Mouse (Mus musculus) R1 (cell line): ENCODE results near the gene Usp10.

Experiments
- DNase-seq: peaks from one replicate; pipeline ENCODE4 v3.0.0-alpha.2; 2018; ENCODE audit warnings: low read depth, low spot score

Usp10 gene

DNA sequence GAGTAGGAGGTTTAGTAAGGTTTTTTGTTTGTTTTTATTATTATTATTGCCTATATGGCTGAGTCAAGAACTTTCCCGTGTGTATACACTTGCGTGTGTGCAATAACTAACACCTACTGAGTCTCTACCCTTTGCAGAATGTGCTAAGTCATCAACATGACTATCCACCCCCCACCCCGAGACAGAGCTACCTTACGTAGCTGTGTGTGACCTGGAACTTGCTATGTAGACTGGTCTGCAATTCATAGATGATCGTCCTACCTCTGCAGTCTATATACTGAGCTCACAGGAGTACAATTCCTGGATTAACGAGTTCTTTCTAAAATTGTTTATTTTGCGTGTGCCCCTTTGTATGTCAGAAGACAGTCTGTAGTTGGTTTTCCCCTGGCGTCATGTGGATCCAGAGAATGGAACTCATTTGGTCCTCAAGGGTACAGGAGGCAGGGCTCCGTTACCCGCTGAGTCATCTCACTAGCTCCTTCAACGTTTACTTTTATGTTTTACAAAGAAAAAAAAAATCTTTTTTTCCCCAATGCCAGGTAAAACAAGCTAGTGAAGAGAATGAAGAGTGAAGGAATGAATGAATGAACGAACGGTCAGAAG is at the start of gene Usp10:
Usp10 (plus strand) TSS at position 417 of the 603 bp plus-strand sequence.
- DNase-seq = no peak

DNA sequence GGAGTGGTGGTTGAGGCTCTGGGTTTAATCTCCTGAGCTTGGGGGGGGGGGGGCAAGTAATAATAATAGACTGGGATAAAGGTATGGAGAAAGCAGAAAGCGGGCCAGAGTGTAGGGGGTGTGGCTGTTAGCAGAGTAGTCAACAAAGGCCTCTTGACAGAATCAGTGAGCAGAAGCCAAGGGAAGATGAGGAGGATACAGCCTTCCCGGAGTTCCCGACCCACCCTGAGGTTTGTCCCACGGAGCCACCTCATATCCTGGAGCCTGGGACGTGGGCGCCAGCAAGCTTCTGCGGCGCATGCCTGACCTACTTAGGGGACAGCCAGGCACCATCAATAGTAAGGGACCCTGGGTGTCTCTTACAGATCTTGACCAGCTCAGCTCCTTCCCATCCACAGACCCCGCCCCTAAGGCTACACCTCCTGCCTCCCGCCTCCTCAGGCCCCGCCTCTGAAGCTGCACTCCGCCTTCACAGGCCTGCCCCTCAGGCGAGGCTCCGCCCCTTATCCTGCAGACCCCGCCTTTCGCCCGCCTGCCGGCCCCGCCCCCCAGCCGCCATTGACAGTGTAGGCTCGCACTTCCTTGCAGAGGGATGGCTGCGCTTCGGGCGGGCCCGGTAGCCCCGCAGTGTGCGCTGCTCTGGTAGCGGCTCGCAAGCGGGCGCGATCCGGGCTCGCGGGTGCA is 48.3 kb upstream of the Usp10 start, which contains the start of gene Klhl36:
Klhl36 (plus strand) TSS at position 561 of the 684 bp plus-strand sequence.
- DNase-seq = peak; percentile 93

- no peak for DNase-seq
Observed at GRCm38 (mm10) chr8:119862390-119862734, 47.8 kb upstream of the Usp10 start.

GRCm38 (mm10) chr8:119862749-119863148 is 47.4 kb upstream of the Usp10 start:
- DNase-seq = no peak

DNA sequence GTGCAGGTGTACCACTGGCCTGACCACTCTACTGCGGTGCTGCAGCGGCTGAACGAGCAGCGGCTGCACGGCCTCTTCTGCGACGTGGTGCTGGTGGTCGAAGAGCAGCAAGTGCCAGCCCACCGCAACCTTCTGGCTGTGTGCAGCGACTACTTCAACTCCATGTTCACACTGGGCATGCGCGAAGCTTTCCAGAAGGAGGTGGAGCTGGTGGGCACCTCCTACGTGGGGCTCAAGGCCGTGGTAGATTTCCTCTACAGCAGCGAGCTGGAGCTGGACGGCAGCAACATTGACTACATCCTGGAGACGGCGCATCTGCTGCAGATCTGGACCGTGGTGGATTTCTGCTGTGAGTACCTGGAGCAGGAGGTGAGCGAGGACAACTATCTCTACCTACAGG is 40.5 kb upstream of the Usp10 start:
- DNase-seq = peak; percentile 90

DNA sequence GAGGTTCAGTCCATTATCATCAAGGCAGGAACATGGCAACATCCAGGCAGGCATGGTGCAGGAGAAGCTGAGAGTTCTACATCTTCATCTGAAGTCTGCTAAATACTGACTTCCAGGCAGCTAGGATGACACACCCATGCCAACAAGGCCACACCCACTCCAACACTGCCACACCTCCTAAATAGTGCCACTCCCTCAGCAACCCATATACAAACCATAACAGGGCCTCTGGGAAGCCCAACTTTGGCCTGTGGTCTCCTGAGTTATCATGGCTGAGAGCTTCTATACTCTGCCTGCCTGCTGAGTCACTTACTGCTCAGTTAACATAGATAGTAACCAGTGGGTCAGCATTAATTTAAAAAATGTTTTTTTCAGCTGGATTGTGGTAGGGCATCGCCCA is 37.0 kb upstream of the Usp10 start:
- DNase-seq = no peak

GRCm38 (mm10) chr8:119881301-119881700 is 28.9 kb upstream of the Usp10 start:
- DNase-seq = no peak

DNA sequence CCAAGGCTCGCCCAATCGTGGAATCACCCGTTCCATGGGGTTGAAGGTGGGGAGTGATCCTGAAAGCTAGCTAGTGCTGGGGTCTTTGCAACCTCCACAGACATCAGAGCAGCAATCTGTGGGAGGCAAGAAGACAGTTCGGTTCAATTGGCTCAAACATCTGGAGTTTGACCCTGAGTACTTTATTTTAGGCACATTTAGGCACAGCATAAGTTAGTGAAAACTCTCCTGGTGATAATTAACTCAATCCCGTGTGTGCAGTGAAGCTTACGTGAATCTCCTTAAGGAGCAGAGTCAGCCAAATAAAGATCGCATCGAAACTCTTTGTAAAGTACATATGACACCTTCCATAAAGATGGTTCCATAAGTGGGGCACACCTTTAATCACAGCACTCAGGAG is 28.2 kb upstream of the Usp10 start:
- DNase-seq = no peak

- DNase-seq = no peak
Observed at GRCm38 (mm10) chr8:119883281-119883680, 26.9 kb upstream of the Usp10 start.

DNA sequence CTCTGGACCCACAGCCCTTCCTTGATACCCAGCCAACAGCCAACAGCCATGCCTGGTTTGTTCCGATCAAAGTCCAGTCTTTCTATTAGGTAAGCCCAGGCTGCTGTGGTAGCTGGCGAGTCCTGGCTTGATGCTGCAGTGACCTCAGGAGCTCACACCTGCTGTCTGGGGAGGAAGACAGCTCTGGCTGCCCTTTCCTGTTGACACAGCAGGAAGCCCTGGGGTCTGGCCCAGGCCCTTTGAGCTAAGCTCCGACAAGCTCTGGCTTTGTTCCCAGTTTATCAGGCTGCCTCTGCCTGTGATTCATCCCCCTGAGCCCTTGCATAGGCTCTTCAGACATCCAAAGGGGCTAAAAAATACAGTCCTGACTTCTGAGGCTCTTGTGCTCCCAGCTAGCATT is 24.5 kb upstream of the Usp10 start:
- no peak for DNase-seq

DNA sequence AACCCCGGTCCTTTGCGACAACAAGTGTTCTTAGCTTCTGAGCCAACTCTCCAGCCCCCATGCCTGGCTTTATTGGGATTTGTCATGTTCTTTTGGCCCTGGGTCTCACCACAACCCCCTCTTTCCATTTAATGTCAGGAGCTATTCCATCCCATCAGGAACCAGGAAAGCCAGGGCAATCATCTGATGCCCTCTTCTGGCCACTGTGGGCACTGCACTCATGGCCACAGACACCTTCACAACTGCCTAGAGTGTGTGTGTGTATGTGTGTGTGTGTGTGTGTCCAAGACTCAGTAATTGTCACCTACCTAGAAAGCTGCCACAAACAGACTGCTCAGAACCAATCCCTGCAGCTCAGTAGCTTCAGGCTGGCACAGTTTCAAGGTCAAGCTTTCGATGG is 23.0 kb upstream of the Usp10 start:
- peak; percentile 63 for DNase-seq

DNA sequence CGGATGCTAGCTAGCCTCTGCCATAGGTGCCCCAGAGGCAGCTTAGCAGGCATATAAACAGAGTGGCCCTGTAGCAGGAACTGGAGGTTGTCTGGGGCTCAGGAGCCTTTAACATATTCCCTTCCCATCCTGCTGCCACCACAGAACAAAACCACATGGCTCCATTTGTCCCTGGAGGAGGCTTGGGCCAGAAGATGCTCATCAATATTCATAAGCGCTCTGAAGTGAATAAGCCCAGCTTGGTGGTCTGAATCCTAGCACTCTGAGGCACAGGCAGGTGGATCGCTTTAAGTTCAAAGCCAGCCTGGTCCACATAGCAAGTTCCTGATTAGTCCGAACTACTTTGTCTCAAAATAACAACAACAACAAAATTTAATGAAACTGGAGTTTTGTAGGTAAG is 22.1 kb upstream of the Usp10 start:
- no peak for DNase-seq

DNA sequence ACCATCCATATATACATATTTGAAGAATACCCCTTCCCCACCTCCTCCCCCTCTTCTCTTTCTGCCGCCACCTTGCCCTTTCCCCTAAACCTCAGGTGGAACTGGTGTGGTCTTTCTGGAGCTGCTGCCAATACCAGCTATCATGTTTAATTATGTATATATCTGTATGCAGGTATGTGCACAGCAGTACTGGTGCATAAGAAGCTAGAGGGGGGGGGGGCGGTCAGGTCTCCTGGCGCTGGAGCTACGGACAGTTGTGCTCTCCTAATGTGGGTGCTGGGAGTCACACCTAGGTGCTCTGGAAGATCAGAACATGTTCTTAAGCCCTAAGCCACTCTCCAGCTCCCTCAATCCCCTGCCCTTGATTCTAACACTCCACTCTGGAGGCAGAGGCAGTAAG is 13.1 kb upstream of the Usp10 start:
- no peak for DNase-seq

GRCm38 (mm10) chr8:119897933-119898332 is 12.2 kb upstream of the Usp10 start:
- no peak for DNase-seq

- DNase-seq = no peak
Observed at GRCm38 (mm10) chr8:119901349-119901748, 8.8 kb upstream of the Usp10 start.

GRCm38 (mm10) chr8:119901952-119902351 is 8.2 kb upstream of the Usp10 start:
- DNase-seq = peak; percentile 35

DNA sequence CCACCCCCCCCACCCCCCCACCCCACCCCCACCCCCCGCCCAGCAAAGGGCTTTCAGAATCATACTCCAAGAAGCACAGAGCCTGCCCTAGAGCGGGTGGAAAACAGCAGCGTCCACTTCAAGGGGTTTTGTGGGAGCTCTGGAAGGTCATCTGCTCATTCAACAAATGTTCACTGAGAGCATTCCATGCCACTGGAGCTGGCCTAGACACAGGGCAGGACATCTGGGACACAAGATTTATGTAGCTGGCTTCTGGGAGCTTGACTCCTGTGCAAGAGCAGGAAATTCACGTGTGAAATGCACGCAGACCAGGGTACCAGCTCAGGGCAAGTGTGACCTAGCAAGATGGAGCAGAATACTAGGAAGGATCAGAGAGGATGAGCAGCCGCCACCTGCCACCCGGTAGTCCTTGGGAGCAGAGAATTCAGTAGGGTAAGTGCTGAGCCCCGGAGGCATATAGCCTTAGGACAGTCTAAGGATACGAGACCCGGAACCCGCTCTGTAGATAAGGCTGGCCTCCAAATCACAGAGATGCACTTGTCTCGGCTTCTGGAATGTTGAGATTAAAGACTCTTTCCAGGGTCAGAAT is 5.7 kb upstream of the Usp10 start:
- DNase-seq = no peak

- peak; percentile 88 for DNase-seq
Observed at GRCm38 (mm10) chr8:119910547-119911257, 542 bp downstream of the Usp10 start, which contains the start of gene Gm20388. TSS of gene Gm20388 (plus strand) at chr8:119910841.

DNA sequence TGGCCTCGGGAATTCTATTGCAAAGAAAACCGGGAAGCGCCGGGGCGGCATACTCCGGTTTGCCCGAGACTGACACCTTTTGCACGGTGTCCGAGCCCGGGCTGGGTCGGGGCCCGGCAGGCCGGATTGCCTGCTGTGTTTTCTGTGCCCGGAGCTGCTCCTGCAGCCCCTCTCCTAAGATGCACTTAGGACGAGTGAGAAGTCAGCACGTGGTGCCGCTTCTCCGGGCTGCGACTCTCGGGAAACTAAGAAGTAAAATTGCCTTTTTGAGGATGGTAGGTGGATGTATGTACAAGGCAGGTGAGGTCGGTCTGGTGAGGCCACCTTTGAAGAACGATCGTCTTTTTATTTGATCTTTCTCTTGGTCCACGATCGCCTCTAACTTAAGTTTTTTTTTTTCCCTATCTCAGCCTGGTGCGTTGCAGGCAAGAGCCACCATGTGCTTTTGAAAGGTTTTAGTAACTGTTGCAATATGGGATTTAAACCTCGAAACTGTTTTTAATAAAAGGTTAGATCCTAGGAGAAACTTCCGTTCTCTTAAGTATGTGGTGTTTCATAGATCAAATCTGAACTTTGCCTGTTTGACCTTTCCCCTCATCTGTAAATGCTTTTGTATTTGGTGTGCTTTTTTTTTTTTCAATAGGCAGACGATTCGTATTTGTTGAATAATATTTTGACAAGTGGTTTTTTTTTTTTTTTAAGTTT is 1.2 kb downstream of the Usp10 start:
- peak; percentile 37 for DNase-seq

GRCm38 (mm10) chr8:119912643-119913042 is 2.5 kb downstream of the Usp10 start:
- peak; percentile 46 for DNase-seq

DNA sequence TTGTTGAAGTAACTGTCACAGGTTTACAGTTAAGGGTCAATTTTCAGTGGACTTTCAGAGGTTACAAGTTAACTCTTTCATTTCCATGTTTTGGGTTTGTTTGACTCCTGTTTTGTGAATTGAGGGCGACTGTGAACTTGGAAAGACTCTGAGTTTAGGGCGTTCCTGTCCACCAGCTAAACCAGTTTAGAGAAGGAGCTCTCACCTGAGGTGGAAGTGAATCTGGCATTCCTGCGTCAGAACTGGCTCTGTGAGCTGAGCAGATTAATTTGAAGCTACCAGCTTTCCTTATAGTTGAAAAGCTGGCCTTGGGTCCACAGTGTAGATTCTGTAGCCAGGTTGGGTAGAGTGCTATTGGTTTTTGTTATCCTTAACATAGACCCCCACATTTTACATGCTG is 3.0 kb downstream of the Usp10 start:
- no peak for DNase-seq

GRCm38 (mm10) chr8:119914161-119914560 is 4.0 kb downstream of the Usp10 start:
- no peak for DNase-seq
